Mouse (Mus musculus): Measurements from ENCODE around the gene Pigk.

- no peak for TF ChIP-seq POLR2A (IDR thresholded peaks at IDR 0.05; ENCODE audit: borderline replicate concordance, insufficient read depth, low read length)
- TF ChIP-seq CTCF (IDR thresholded peaks at IDR 0.05; ENCODE audit: borderline replicate concordance, insufficient read depth, low read depth, low read length) = no peak
These were observed 45.7 kb upstream of the Pigk start, which contains the start of gene Ak5 for GRCm38 (mm10) chr3:152668239-152668638.

All from cerebellum, adult 2 months (tissue).